Mouse (Mus musculus): Measurements from ENCODE around the gene Sf3b3. TPM values are rescaled to one million over a fixed set of nuclear protein-coding genes. Genes with fewer than 3 reads are reported as not detected.

The Sf3b3 gene
- total and polyA plus RNA-seq, 3 experiments, result 167 to 224 (median 170) TPM

- no peak overlapping the region for H3K9ac ChIP-seq (ENCODE audit: control insufficient read depth, low read depth, low read length, poor library complexity, severe bottlenecking)
- no peaks in the 10 kb centered on the region for H3K36me3 ChIP-seq (ENCODE audit: control insufficient read depth in 1 of 2, insufficient read depth in 2 of 2, low read length in 2 of 2)
- no peaks in the 10 kb centered on the region for H3K9me3 ChIP-seq (replicated peaks; ENCODE audit: insufficient read depth, low read length)
- H3K4me1 ChIP-seq (ENCODE audit: control insufficient read depth in 1 of 2, insufficient read depth in 2 of 2, low read length in 2 of 2), result no peaks in the 10 kb centered on the region
- no peak overlapping the region for H3K4me3 ChIP-seq (ENCODE audit: control insufficient read depth in 1 of 2, insufficient read depth in 1 of 2, low read depth in 2 of 2, low read length in 2 of 2)
- TF ChIP-seq CHD2 (IDR thresholded peaks at IDR 0.05; ENCODE audit: low read length) (no peak), GABPA (IDR thresholded peaks at IDR 0.05; ENCODE audit: low read depth, low read length) (no peak), HCFC1 (IDR thresholded peaks at IDR 0.05; ENCODE audit: low read depth, low read length) (no peak), NELFE (IDR thresholded peaks at IDR 0.05; ENCODE audit: low read depth, low read length) (no peak), CTCF (IDR thresholded peaks at IDR 0.05 in 2 of 3, conservative IDR thresholded peaks at IDR 0.05 in 1 of 3; ENCODE audit: control insufficient read depth in 1 of 3, insufficient read depth in 1 of 3, low read depth in 2 of 3, low read length in 3 of 3, poor library complexity in 1 of 3, severe bottlenecking in 1 of 3) (no peak), USF1 (IDR thresholded peaks at IDR 0.05; ENCODE audit: low read depth, low read length) (no peak), ELF1 (IDR thresholded peaks at IDR 0.05; ENCODE audit: low read depth, low read length) (no peak), NRF1 (IDR thresholded peaks at IDR 0.05; ENCODE audit: insufficient read depth, low read depth, low read length, poor library complexity, severe bottlenecking) (no peak), MXI1 (IDR thresholded peaks at IDR 0.05; ENCODE audit: low read depth, low read length) (no peak), BHLHE40 (IDR thresholded peaks at IDR 0.05; ENCODE audit: borderline replicate concordance, low read depth, low read length) (no peak), SIN3A (IDR thresholded peaks at IDR 0.05; ENCODE audit: low read length) (no peak), ZMIZ1 (IDR thresholded peaks at IDR 0.05; ENCODE audit: low read depth, low read length) (no peak), POLR2A (IDR thresholded peaks at IDR 0.05; ENCODE audit: control insufficient read depth in 1 of 2, insufficient read depth in 1 of 2, low read depth in 1 of 2, low read length in 2 of 2, poor library complexity in 1 of 2) (no peak), MAZ (IDR thresholded peaks at IDR 0.05; ENCODE audit: low read depth, low read length) (no peak), KAT2A (conservative IDR thresholded peaks at IDR 0.05; ENCODE audit: low read depth, low read length) (no peak), TAL1 (IDR thresholded peaks at IDR 0.05; ENCODE audit: low read length) (no peak), TBP (IDR thresholded peaks at IDR 0.05; ENCODE audit: low read depth, low read length) (no peak)
- H3K79me2 ChIP-seq (ENCODE audit: control insufficient read depth, insufficient read depth, low read length, poor library complexity), result no peaks in the 10 kb centered on the region
- no peak overlapping the region for H3K27ac ChIP-seq (ENCODE audit: control insufficient read depth, low read depth, low read length)
- peaks cover 2% of the 10 kb centered on the region in 2 experiments; a peak in 2 of 4 replicates for H3K27me3 ChIP-seq (ENCODE audit: control insufficient read depth in 1 of 2, insufficient read depth in 2 of 2, low read length in 2 of 2)
- no peak for DNase-seq (ENCODE audit: low read depth, low spot score)
These were observed 71.9 kb downstream of the Sf3b3 start for GRCm38 (mm10) chr8:110774725-110775124.

GRCm38 (mm10) chr8:110774047-110774446 is 72.5 kb downstream of the Sf3b3 start:
- no peaks in the 10 kb centered on the region for H3K9me3 ChIP-seq (replicated peaks; ENCODE audit: insufficient read depth, low read length)
- DNase-seq (ENCODE audit: low read depth, low spot score), result no peak
- H3K36me3 ChIP-seq (ENCODE audit: control insufficient read depth in 1 of 2, insufficient read depth in 2 of 2, low read length in 2 of 2), result no peaks in the 10 kb centered on the region
- H3K79me2 ChIP-seq (ENCODE audit: control insufficient read depth, insufficient read depth, low read length, poor library complexity), result no peaks in the 10 kb centered on the region
- H3K27me3 ChIP-seq (ENCODE audit: control insufficient read depth in 1 of 2, insufficient read depth in 2 of 2, low read length in 2 of 2), result no peaks in the 10 kb centered on the region; a peak in 1 of 4 replicates
- no peaks in the 10 kb centered on the region for H3K4me1 ChIP-seq (ENCODE audit: control insufficient read depth in 1 of 2, insufficient read depth in 2 of 2, low read length in 2 of 2)
- H3K9ac ChIP-seq (ENCODE audit: control insufficient read depth, low read depth, low read length, poor library complexity, severe bottlenecking), result no peak overlapping the region
- TF ChIP-seq GABPA (IDR thresholded peaks at IDR 0.05; ENCODE audit: low read depth, low read length), result no peak
- no peak for TF ChIP-seq SMC3 (IDR thresholded peaks at IDR 0.05; ENCODE audit: low read depth, low read length)
- TF ChIP-seq JUND (IDR thresholded peaks at IDR 0.05; ENCODE audit: low read depth, low read length), result no peak
- no peak for TF ChIP-seq MXI1 (IDR thresholded peaks at IDR 0.05; ENCODE audit: low read depth, low read length)
- TF ChIP-seq USF1 (IDR thresholded peaks at IDR 0.05; ENCODE audit: low read depth, low read length), result no peak
- TF ChIP-seq SIN3A (IDR thresholded peaks at IDR 0.05; ENCODE audit: low read length), result no peak
- TF ChIP-seq BHLHE40 (IDR thresholded peaks at IDR 0.05; ENCODE audit: borderline replicate concordance, low read depth, low read length), result no peak
- no peak for TF ChIP-seq KAT2A (conservative IDR thresholded peaks at IDR 0.05; ENCODE audit: low read depth, low read length)
- no peak for TF ChIP-seq UBTF (IDR thresholded peaks at IDR 0.05; ENCODE audit: borderline replicate concordance, insufficient read depth, low read depth, low read length)
- no peak overlapping the region for H3K4me3 ChIP-seq (ENCODE audit: control insufficient read depth in 1 of 2, insufficient read depth in 1 of 2, low read depth in 2 of 2, low read length in 2 of 2)
- no peak overlapping the region for H3K27ac ChIP-seq (ENCODE audit: control insufficient read depth, low read depth, low read length)
